Mouse (Mus musculus) heart, adult 2 months (tissue): ENCODE measurements around the gene Pcolce.

Source experiments
- CTCF ChIP-seq: fragments of 200-600 bp; IDR thresholded peaks from 2 replicates; pipeline ENCODE4 v1.8.1; 2022; ENCODE audit warnings: antibody characterized with exemption, mild to moderate bottlenecking, moderate library complexity
- EP300 ChIP-seq: fragments of 200-500 bp; IDR thresholded peaks from 2 replicates; pipeline ENCODE4 v1.6.1; 2011; ENCODE audit warnings: low read depth, low read length, control low read depth; ENCODE audit not compliant: insufficient read depth

DNA sequence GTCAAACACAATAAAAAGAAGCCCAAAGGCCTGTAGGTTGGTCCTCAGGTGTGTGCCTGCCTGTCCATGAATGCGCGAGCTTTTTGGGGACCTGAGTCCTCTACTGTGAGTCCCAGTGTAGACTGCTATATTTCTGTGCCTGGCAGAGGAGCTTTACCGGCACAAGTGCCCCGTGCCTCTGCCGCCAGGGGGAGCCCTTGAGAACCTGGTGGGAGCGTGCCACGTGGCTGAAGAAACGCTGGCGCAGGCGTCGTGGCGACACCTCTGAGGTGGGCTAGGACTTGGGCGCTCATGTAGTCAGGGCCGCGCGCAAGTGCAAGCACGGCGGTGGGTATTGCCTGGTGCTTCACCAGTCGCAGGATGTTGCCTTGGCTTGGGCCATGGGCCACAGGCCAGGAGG is 27.5 kb upstream of the Pcolce start, which contains the start of gene Sap25:
- TF ChIP-seq CTCF (peak; percentile 62), EP300 (no peak)
